Mouse (Mus musculus) brain, adult 2 months (tissue): Measurements from ENCODE around the gene Cmtm8.

ENCODE experiments used
- DNase-seq: peaks from one replicate; pipeline ENCODE4 v3.0.0; 2011; ENCODE audit warnings: low read depth, low spot score

Cmtm8 gene

GRCm38 (mm10) chr9:114787134-114787533 is 56.8 kb downstream of the Cmtm8 start:
- no peak for DNase-seq

DNA sequence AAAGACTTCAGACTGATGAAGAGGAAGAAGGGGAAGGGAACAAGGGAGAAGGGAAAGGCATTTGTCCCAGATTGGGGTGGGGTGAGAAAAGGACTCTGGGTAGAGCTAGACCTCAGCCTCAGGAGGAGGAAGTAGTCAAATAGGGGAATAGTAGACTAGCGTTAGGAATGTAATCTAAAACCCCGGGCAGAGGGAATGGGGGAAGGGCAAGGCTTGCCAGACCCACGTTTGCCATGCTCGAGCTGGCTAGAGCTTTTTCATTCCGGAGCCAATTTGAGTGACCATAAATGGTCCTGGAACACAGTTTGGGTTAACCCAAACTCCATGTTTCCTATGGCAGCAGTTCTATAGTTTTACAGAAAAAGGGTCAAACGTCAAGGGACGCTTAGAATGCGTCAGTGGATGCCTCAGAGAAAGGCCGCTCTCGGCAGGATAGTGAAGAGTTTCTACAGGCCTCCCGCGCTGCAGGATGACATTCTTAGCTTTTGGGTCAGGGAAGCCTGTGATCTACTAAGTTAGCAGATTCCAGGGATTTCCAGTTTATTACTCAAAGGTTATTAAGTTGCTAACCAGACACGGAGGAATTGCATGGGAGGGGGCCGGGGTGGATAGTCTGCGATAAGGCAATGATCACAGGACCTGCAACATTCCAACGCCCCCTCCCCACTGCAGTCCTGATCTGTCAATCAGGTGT is 58.4 kb downstream of the Cmtm8 start:
- no peak for DNase-seq

DNA sequence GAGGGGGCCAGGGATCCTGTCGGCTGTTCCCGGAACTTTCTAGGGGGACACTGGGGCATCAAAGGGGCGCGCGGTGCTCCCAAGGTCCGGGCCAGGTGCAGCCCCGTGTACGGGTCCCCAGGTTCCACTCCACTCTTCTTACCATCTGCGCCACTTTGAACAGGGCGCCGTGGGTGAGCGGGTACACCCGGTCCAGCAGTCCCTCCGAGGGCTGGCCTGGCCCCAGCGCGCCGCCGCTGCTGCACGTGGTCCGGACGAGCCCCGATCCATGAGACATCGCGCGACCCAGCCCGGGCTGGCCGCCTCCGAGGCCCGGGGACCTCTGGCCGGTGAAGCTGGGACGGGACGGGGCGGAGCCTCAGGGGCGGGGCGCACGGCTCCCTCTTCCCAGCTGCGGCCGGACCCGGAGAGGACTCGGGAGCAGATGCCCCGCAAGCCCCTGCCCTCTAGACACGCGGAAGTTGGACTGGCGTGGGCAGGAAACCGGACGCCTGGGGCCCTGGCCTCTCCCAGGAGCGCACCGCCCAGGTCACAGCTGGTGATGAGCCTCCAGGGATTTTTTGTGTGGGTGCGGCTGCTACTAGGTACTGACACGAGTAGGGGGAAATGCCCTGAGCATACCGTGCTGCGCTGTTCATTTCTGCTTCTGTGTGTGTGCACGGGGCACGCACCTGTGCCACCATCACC is 62.3 kb downstream of the Cmtm8 start, which contains the start of gene Cmtm7:
Gene Cmtm7, minus strand, starts transcription at position 331 of the 687 bp plus-strand sequence.
- peak; percentile 42 for DNase-seq

DNA sequence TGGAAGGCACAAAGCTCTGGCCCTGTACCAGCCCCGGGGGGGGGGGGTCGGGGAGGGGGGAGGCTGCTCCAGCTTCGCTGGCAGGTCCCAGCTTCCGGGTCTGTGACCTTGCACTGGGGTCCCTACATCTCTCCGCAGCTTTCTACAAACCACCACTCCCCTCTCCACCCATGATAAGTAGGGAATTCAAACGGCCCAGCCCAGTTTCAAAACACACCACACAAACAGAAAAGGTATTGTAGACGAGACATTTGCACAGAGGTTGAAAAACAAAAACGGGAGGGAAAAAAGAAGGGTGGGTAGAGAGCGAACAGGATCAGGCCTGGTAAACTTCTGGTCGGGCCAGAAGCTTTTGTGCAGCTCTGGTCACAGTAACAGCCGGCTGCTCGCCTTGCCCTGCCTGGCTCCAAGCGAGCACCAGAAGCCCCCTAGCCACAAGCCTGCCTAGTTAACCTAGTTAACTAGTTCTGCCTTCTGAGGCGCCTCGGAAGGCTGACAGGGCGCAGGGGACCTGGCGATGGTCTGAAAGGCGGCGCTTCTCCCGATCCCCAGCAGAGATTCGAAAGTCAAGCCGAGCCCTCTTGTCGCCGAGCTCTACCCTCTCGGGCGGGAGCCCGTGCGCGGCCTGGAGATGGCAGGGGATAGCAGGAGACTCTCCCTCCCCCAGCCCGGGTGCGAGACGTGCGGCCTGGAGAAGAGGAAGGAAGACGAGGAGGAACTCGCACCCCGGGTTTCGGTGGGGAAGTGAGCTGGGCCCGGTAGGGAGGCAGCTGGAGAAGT is 63.0 kb downstream of the Cmtm8 start:
- DNase-seq = peak; percentile 60

- no peak for DNase-seq
Observed at GRCm38 (mm10) chr9:114779984-114780745, 63.8 kb downstream of the Cmtm8 start.

- no peak for DNase-seq
Observed at GRCm38 (mm10) chr9:114778877-114779276, 65.1 kb downstream of the Cmtm8 start.

DNA sequence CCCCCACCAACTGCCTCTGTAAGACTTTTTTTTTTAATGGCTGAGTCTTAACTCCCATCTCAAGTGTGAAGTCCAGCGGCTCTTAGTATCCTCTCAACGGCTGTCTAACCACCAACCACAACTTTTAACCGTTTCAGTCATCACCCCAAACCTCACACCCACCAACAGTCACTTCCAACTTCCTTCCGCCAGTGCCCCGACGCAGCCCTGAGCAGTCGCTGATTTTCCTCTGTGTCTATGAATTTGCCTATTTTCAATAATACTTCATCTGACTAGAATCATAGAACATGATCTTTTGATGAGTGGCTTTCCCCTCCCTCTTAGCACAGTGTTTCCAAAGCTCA is 65.9 kb downstream of the Cmtm8 start:
- DNase-seq = no peak

DNA sequence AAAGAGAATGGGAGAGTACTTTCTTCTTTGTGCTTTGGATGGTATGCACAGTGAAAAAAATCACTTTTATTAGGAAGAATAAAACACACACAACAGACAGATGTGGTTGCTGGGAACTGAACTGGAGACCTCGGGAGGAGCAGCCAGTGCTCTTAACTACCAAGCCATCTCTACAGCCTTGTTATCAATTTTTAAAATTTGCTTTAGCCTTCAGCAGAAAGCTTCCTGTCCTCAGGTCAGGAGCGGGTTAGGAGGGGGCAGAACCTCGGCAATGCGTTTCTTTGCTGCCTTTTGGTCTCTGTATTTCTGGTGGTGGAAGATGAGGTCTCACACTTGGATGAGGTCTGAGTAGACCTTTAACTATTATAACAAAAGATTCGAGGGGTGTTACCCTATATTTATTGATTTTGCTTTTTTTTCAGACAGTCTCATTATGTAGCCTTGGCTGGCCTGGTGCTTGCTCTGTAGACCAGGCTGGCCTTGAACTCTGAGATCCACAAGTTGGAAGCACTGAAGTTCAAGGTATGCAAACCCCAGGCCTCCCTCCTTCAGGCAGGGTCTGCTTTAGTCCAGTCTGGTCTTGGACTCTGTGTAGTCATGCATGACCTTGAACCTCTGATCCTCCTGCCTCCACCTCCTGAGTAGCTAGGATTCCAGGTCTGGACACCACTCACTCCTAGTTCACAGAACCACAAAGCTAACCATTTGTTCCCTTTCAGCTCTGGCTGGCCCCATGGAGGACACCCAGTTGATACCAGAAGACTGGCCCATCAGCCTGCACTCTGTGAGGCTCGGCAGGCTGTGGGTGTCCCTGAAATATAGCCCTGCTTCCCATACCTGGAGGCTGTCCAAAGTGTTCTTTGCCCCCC is 66.5 kb downstream of the Cmtm8 start:
- no peak for DNase-seq

GRCm38 (mm10) chr9:114776361-114776760 is 67.6 kb downstream of the Cmtm8 start:
- DNase-seq = no peak

GRCm38 (mm10) chr9:114775272-114775671 is 68.7 kb downstream of the Cmtm8 start:
- peak; percentile 96 for DNase-seq

GRCm38 (mm10) chr9:114774629-114775028 is 69.3 kb downstream of the Cmtm8 start:
- no peak for DNase-seq

GRCm38 (mm10) chr9:114771565-114771964 is 72.4 kb downstream of the Cmtm8 start:
- DNase-seq = no peak

DNA sequence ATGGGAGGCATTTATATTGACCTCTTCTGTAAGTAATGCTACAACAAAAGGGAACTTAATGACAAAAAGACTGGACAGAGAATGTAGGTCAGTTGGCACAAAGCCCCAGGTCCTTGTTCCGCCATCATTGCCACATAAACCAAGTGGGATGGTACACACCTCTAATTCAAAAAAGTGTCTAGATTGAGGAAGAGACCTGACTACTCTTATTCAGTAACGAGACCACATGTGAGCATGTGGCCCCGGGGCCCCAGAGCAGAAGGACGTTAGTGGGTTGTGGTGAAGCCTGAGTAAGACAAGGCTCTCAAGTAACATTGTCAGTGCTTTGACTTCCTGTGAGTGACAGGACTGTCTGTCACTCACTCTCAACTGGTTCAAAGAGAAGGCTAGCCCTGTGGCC is 73.7 kb downstream of the Cmtm8 start:
- DNase-seq = no peak

DNA sequence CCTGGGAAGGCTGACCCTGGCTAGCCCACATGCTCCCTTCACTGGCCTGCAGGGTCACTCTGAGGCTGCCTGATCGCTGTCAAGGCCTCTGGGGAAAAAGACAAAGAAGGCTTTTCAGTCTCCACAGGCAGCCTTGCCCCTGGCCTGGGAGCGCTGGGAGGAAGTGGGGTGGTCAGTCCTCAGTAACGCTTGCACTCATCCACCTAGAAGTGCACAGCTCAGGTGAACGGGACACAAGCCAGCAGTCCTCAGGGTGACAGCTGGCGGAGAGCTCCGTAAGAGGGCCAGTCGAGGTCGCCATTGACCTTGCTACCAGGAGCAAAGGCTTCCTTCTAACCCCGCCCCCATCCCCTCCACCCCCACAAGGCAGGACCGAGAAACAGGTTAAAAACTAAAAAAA is 75.9 kb downstream of the Cmtm8 start:
- no peak for DNase-seq

DNA sequence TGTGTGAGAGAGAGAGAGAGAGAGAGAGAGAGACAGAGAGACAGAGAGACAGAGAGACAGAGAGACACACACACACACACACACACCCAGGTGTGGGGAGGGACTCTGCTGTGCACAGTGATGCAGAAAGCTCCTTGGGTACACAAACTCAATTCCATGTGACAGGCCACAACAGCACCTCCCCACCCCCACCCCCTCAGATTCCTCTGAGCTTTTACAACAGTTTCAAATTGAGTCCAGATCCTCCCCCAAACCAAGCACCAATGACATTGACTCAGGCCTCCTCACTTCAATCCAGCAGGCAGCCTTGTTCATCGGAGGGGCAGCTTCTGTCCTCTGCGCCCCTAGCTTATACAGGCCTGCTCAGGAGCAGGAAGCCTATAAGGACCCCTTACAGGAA is 76.4 kb downstream of the Cmtm8 start:
- no peak for DNase-seq

- peak; percentile 86 for DNase-seq
Observed at GRCm38 (mm10) chr9:114767030-114767429, 76.9 kb downstream of the Cmtm8 start.

DNA sequence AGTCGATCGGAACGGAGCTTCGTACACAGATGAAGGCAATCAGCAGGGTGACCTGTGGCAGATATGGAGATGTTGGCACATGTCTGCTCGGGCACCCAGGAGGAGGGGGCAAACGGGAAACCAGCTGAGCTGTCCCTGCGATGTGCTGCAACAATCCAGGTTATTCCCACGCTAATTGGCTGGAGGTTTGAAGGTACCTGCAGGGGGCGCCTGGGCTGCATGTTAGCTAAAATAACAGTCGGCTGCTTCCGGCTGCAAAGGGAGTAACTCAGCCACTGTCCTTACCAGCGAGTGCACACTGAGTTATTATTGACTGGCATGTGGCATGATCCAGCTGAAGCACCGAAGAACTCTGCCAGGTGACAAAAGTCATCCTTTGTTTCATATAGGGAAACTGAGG is 80.6 kb downstream of the Cmtm8 start:
- DNase-seq = no peak

DNA sequence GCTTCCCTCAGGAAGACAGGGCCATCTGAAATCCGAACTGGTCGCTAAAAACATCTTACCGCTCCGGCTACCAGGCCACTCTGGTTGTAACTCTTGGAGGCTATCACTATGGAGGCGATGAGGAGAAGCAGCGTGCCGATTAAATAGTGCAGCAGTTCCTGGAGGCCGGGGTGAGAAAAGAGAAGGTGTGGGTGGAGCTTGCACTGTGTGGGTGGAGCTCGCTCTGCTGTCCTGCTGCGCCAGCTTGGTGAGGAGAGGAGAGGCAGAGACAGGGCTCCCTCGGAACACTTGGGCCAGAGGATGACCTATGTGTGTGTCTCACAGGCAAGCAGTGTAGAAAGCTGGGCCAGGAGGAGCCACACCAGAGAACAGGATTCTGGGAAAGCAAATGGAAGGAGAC is 82.1 kb downstream of the Cmtm8 start:
- DNase-seq = peak; percentile 29

- no peak for DNase-seq
Observed at GRCm38 (mm10) chr9:114760353-114760752, 83.6 kb downstream of the Cmtm8 start.

GRCm38 (mm10) chr9:114759886-114760285 is 84.1 kb downstream of the Cmtm8 start:
- DNase-seq = no peak

DNA sequence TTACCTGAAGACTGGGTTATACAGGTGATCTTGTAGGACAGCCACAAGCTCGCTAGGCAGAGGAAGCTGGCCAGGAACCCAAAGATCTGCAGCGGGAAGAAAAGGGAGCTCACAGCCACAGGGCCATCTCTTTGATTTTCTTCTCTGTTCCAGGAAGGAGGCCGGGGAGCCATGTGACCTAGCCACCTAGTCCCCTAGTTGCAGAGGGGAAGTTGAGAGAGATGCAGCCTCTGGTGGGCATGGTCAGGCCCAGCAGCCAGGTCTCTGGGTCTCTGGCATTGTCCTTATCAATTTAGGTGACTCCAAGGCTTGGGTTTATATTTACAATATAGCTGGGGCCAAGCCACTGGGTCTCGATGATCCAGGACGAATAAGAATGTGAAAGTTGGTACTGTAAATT is 85.2 kb downstream of the Cmtm8 start:
- no peak for DNase-seq
